Mouse (Mus musculus): ENCODE measurements around the gene Alg12. TPM values are rescaled to one million over a fixed set of nuclear protein-coding genes. Genes with fewer than 3 reads are reported as not detected.
"Not testable (repeated sequence)": the region's sequence is repeated elsewhere in the genome, so short reads cannot be mapped to it uniquely, and the experiment has no call there.

The Alg12 gene
- total RNA-seq, 2 experiments from 2014 or later = 3.9 to 6.6 TPM

DNA sequence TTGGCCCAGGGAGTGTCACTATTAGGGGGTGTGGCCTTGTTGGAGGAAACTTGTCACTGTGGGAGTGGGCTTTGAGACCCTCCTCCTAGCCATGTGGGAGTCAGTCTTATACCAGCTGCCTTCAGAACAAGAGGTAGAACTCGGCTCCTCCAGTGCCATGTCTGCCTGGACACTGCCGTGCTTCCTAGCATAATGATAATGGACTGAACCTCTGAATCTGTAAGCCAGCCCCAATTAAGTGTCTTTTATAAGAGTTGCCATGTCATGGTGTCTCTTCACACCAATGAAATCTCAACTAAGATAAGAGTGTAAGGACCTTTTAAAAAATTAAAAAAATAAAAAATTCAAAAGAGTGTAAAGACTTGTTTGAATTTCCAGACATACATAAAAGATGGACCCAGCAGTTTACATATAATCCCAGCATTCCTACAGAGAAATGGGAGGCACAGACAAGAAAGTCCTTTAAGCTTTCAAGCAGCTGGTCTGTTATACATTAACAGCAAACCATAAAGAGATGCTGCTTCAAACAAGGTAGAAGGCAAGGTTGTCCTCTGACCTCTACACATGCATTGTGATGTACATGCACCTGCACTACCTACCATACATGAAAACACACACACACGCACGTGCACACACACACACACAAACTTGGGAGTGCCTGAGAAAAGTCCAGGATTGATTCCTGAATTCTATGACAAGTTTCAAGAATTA is 26.8 kb downstream of the Alg12 start:
- DNase-seq = no peak
- TF ChIP-seq CTCF (IDR thresholded peaks at IDR 0.05) = no peak
- H3K4me3 ChIP-seq = no peak overlapping the region
- intact Hi-C loops (cut with DNase I) = no loop called here
- H3K27ac ChIP-seq = no peak overlapping the region

DNA sequence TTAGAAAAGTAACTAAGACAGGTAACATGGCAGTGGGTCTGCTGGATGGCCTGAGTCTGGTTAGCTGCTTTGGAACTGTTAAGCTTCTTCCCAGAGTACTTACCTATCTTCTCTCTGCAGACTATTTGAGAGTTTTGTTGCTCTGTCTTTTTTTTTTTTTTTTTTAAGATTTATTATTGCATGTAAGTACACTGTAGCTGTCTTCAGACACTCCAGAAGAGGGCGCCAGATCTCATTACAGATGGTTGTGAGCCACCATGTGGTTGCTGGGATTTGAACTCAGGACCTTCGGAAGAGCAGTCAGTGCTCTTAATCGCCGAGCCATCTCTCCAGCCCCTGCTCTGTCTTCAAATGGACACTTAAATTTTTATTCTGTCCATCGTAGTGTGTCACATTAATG is 44.5 kb downstream of the Alg12 start:
- intact Hi-C loops (cut with DNase I); H3K27ac ChIP-seq; H3K4me3 ChIP-seq; DNase-seq: not testable (repeated sequence)
- peak; percentile 25; the same call in 1 of the 2 replicates for TF ChIP-seq CTCF (IDR thresholded peaks at IDR 0.05)

DNA sequence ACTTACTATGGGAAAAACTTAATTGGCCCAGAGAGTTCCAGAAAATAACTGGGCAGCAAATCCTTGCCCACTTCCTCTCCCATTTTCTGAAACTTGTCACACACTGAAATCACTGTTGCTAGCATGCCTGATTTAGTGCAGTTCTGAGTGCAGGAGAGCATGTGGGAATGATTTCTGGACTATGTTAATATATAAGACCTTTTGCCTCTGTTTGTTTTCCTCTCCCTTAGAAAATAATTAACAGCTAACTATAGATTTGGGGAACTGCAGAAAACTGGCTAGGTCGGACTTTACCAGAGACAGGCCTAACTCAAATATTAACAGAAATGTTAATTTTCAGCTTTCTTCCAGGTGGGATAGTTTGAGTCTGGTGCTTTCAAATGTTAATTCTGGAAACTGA is 50.6 kb downstream of the Alg12 start:
- no peak for DNase-seq
- TF ChIP-seq CTCF (IDR thresholded peaks at IDR 0.05) = no peak
- Histone ChIP-seq H3K4me3 (no peak overlapping the region), H3K27ac (no peak overlapping the region)
- intact Hi-C loops (cut with DNase I) = no loop called here

DNA sequence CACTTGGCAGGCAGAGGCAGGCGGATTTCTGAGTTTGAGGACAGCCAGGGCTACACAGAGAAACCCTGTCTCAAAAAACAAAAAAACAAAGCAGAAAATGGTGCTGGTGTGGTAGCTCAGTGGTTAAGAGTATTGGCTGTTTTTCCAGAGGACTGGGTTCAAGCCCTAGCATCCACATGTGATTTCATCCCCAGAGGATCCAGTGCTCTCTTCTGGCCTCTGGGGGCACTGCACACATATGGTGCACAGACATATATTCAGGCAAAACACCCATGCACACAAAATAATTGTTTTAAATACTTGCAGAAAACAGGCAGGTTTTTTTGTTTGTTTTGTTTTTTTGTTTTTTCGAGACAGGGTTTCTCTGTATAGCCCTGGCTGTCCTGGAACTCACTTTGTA is 53.0 kb downstream of the Alg12 start:
- DNase-seq; intact Hi-C loops (cut with DNase I); H3K27ac ChIP-seq; H3K4me3 ChIP-seq: not testable (repeated sequence)

DNA sequence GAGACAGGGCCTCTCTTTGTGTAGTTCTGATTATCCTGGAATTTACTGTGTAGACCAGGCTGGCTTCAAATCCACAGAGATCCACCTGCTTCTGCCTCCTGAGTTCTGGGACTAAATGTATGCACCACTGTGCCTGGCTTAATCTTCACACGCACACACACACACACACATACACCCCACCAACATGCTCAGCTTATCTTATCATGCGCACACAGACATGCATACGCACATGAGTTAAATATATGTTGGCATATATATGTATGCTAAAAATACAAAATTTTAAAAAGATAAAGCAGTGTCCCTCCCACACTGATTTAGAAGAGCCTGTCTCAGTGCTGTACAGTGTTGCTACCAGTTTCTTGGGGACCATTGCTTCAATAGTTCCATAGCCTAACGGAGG is 57.6 kb downstream of the Alg12 start:
- H3K27ac ChIP-seq = no peak overlapping the region
- TF ChIP-seq CTCF (IDR thresholded peaks at IDR 0.05) = no peak
- DNase-seq = no peak
- H3K4me3 ChIP-seq = no peak overlapping the region
- intact Hi-C loops (cut with DNase I) = no loop called here

DNA sequence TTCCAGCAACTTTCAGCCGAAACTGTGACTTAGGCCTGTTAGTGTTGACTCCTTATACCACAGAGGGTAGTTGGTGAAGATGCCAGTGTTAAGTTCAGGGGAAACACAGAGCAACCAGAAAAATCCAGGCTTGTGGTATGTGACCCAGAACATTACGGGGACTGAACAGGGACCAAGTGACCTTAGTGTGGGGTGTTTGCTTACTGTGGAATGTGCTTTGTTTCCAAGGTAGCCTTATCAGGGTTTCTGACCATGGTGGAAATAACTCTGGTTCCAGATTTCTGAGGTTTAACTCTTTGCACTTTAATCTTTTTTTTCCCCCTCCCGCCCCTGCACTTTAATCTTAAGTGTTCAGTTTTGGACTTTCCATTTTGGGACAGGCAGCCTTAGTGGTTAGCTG is 61.1 kb downstream of the Alg12 start:
- no peak for TF ChIP-seq CTCF (IDR thresholded peaks at IDR 0.05)
- DNase-seq = no peak
- H3K27ac ChIP-seq = no peak overlapping the region
- no peak overlapping the region for H3K4me3 ChIP-seq
- intact Hi-C loops (cut with DNase I) = no loop called here

DNA sequence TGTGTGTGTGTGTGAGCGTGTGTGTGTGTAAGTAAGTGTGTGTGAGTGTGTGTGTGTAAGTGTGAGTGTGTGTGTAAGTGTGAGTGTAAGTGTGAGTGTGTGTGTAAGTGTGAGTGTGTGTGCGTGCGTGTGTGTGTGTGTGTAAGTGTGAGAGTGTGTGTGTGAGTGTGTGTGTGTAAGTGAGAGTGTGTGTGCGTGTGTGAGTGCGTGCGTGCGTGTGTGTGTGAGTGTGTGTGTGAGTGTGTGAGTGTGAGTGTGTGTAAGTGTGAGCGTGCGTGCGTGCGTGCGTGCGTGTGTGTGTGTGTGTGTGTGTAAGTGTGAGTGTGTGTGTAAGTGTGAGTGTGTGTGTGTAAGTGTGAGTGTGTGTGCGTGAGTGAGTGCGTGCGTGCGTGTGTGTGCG is 63.4 kb downstream of the Alg12 start:
- H3K4me3 ChIP-seq = no peak overlapping the region
- H3K27ac ChIP-seq = no peak overlapping the region
- DNase-seq = no peak
- intact Hi-C loops (cut with DNase I) = no loop called here
- TF ChIP-seq CTCF (IDR thresholded peaks at IDR 0.05) = no peak

Other genes starting within 250 kb of the Alg12 start
- not detected for gene Zdhhc25, start 219.0 kb downstream of the Alg12 start, total RNA-seq (2021)
- 10 to 100 TPM; 25.0 to 25.4 TPM for gene Brd1, start 85.1 kb downstream of the Alg12 start, total RNA-seq (2021)
- 10 to 100 TPM; 14.1 to 15.8 TPM for gene Zbed4, start 67.7 kb downstream of the Alg12 start, total RNA-seq (2021)
- gene Creld2, start 328 bp upstream of the Alg12 start, total RNA-seq (2021) = 10 to 100 TPM in 1 of 2 experiments, 1 to 10 TPM in 1; 8.1 to 11.6 TPM
- 10 to 100 TPM; 34.4 to 46.6 TPM for gene Pim3, start 42.9 kb upstream of the Alg12 start, total RNA-seq (2021)
- gene Ttll8, start 135.1 kb upstream of the Alg12 start, total RNA-seq (2021) = not detected
- gene Mlc1, start 159.7 kb upstream of the Alg12 start, total RNA-seq (2021) = not detected
- gene Mov10l1, start 163.6 kb upstream of the Alg12 start, total RNA-seq (2021) = not detected
- gene Panx2, start 240.4 kb upstream of the Alg12 start, total RNA-seq (2021) = not detected